Mouse (Mus musculus) ES-E14 (cell line): ENCODE results near the gene Rbm28.

Experiments used
- MAFK ChIP-seq: IDR thresholded peaks from 2 replicates; pipeline ENCODE4 v1.6.1; 2014; ENCODE audit warnings: mild to moderate bottlenecking, low read depth, low read length, inconsistent platforms; ENCODE audit not compliant: insufficient read depth
- ZNF384 ChIP-seq: IDR thresholded peaks from 2 replicates; pipeline ENCODE4 v1.6.1; 2012; ENCODE audit warnings: low read depth, low read length, inconsistent platforms

- TF ChIP-seq MAFK (no peak), ZNF384 (no peak)
Observed at GRCm38 (mm10) chr6:29101248-29101864, 63.5 kb downstream of the Rbm28 start.
